Mouse (Mus musculus): ENCODE data around the gene Myof. TPM values are rescaled to one million over a fixed set of nuclear protein-coding genes. Genes with fewer than 3 reads are reported as not detected.

The Myof gene
- total RNA-seq, 1 experiment: 44.3 TPM

DNA sequence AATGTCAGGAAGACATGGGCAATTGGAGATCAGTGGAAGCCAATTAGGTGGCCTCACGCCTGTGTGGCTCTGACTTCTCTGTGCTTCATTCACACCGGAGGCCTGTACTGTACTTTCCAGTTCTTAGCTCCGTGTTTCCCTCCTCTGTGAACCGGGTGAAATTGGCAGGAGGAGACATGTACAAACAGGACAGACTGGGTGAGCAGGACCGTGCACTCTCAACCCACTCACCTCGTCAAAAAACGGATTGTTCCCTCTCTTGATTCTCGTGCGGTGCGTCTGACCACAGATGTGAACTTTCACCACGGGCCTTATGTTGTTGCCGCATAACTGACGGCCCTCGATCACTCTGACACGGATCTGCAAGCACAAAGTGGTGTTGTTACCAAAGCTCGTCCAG lies 57.6 kb downstream of the Myof start:
- no peak for TF ChIP-seq CHD2 (IDR thresholded peaks at IDR 0.05; ENCODE audit: low read depth, low read length)
- TF ChIP-seq MAFK (IDR thresholded peaks at IDR 0.05; ENCODE audit: insufficient read depth, low read depth, low read length): no peak
- no peak for TF ChIP-seq HCFC1 (IDR thresholded peaks at IDR 0.05; ENCODE audit: borderline replicate concordance, insufficient read depth, low read length)
- TF ChIP-seq ZC3H11A (IDR thresholded peaks at IDR 0.05; ENCODE audit: borderline replicate concordance, low read depth, low read length): no peak
- no peak for TF ChIP-seq ZNF384 (IDR thresholded peaks at IDR 0.05; ENCODE audit: low read depth, low read length)
- Histone ChIP-seq H3K36me3 (ENCODE audit: control insufficient read depth, insufficient read depth, low read length, poor library complexity, severe bottlenecking) (no peaks in the 10 kb centered on the region; the same call in none of the 2 replicates), H3K9ac (ENCODE audit: insufficient read depth, low read depth, low read length, poor library complexity, severe bottlenecking) (no peak overlapping the region), H3K9me3 (ENCODE audit: control insufficient read depth, insufficient read depth, low read depth, low read length) (no peaks in the 10 kb centered on the region), H3K4me1 (ENCODE audit: control insufficient read depth in 2 of 2, insufficient read depth in 2 of 2, low read length in 2 of 2, poor library complexity in 1 of 2) (peaks cover 0 to 3% of the 10 kb centered on the region in 2 experiments; a peak in 2 of 4 replicates), H3K27ac (ENCODE audit: insufficient read depth, low read depth, low read length, poor library complexity, severe bottlenecking) (no peak overlapping the region), H3K4me3 (ENCODE audit: insufficient read depth in 1 of 2, low read depth in 1 of 2, low read length in 2 of 2, poor library complexity in 1 of 2, severe bottlenecking in 1 of 2) (no peak overlapping the region)
- in situ Hi-C loops (cut with MboI; ENCODE audit: low sequenced_read_pairs in 2 of 2, unreplicated experiment in 2 of 2): no loop called here
- DNase-seq (ENCODE audit: low read depth, low spot score): no peak

- no peaks in the 10 kb centered on the region for H3K36me3 ChIP-seq (ENCODE audit: control insufficient read depth, insufficient read depth, low read length, poor library complexity, severe bottlenecking)
- no peak for DNase-seq (ENCODE audit: low read depth, low spot score)
- H3K27ac ChIP-seq (ENCODE audit: insufficient read depth, low read depth, low read length, poor library complexity, severe bottlenecking): no peak overlapping the region
- no peaks in the 10 kb centered on the region for H3K9me3 ChIP-seq (ENCODE audit: control insufficient read depth, insufficient read depth, low read depth, low read length)
- no peak overlapping the region for H3K9ac ChIP-seq (ENCODE audit: insufficient read depth, low read depth, low read length, poor library complexity, severe bottlenecking)
- no peak overlapping the region for H3K4me3 ChIP-seq (ENCODE audit: insufficient read depth in 1 of 2, low read depth in 1 of 2, low read length in 2 of 2, poor library complexity in 1 of 2, severe bottlenecking in 1 of 2)
- peaks cover 0 to 4% of the 10 kb centered on the region in 2 experiments; a peak in 1 of 4 replicates for H3K4me1 ChIP-seq (ENCODE audit: control insufficient read depth in 2 of 2, insufficient read depth in 2 of 2, low read length in 2 of 2, poor library complexity in 1 of 2)
- TF ChIP-seq ZC3H11A (IDR thresholded peaks at IDR 0.05; ENCODE audit: borderline replicate concordance, low read depth, low read length): no peak
- no peak for TF ChIP-seq MAFK (IDR thresholded peaks at IDR 0.05; ENCODE audit: insufficient read depth, low read depth, low read length)
- no peak for TF ChIP-seq ZNF384 (IDR thresholded peaks at IDR 0.05; ENCODE audit: low read depth, low read length)
- TF ChIP-seq HCFC1 (IDR thresholded peaks at IDR 0.05; ENCODE audit: borderline replicate concordance, insufficient read depth, low read length): no peak
- TF ChIP-seq CHD2 (IDR thresholded peaks at IDR 0.05; ENCODE audit: low read depth, low read length): no peak
- in situ Hi-C loops (cut with MboI; ENCODE audit: low sequenced_read_pairs in 2 of 2, unreplicated experiment in 2 of 2): no loop called here
Measured at GRCm38 (mm10) chr19:37975951-37976350, 67.4 kb downstream of the Myof start.

- Histone ChIP-seq H3K4me1 (ENCODE audit: control insufficient read depth in 2 of 2, insufficient read depth in 2 of 2, low read length in 2 of 2, poor library complexity in 1 of 2) (peaks cover 0 to 2% of the 10 kb centered on the region in 2 experiments; a peak in 1 of 4 replicates), H3K9ac (ENCODE audit: insufficient read depth, low read depth, low read length, poor library complexity, severe bottlenecking) (no peak overlapping the region), H3K27ac (ENCODE audit: insufficient read depth, low read depth, low read length, poor library complexity, severe bottlenecking) (no peak overlapping the region), H3K36me3 (ENCODE audit: control insufficient read depth, insufficient read depth, low read length, poor library complexity, severe bottlenecking) (no peaks in the 10 kb centered on the region), H3K9me3 (ENCODE audit: control insufficient read depth, insufficient read depth, low read depth, low read length) (no peaks in the 10 kb centered on the region), H3K4me3 (ENCODE audit: insufficient read depth in 1 of 2, low read depth in 1 of 2, low read length in 2 of 2, poor library complexity in 1 of 2, severe bottlenecking in 1 of 2) (no peak overlapping the region)
- no peak for DNase-seq (ENCODE audit: low read depth, low spot score)
- in situ Hi-C loops (cut with MboI; ENCODE audit: low sequenced_read_pairs in 2 of 2, unreplicated experiment in 2 of 2): loop anchor here in 1 of 2 experiments (25.0 kb wide), 1 partner anchor 217 kb away; no protein-coding TSS in a partner anchor
- no peak for TF ChIP-seq ZNF384 (IDR thresholded peaks at IDR 0.05; ENCODE audit: low read depth, low read length)
- peak; percentile 53; the same call in 1 of the 2 replicates for TF ChIP-seq MAFK (IDR thresholded peaks at IDR 0.05; ENCODE audit: insufficient read depth, low read depth, low read length)
Measured at GRCm38 (mm10) chr19:37970571-37970970, 72.8 kb downstream of the Myof start.

DNA sequence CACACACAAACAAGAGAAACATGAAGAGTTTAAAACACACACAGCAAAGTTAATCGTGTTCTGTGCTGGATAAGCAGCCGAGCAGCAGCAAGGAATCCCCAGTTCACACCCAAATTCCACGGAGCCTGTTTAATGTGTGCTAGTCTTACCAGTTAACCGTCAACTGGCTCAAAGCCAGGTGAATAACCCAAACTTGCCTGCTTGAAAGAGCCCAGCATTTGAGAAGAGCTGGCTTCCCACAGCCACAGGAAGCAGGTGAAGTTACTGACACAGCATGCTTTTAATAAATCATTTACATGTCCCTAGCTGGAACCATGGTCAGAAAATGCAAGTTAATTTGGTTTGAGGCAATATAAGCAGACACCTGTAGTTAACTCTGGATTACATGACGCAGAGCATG lies 73.4 kb downstream of the Myof start:
- H3K27ac ChIP-seq (ENCODE audit: insufficient read depth, low read depth, low read length, poor library complexity, severe bottlenecking): no peak overlapping the region
- no peaks in the 10 kb centered on the region for H3K36me3 ChIP-seq (ENCODE audit: control insufficient read depth, insufficient read depth, low read length, poor library complexity, severe bottlenecking)
- TF ChIP-seq ZNF384 (IDR thresholded peaks at IDR 0.05; ENCODE audit: low read depth, low read length) (no peak), MAFK (IDR thresholded peaks at IDR 0.05; ENCODE audit: insufficient read depth, low read depth, low read length) (no peak), HCFC1 (IDR thresholded peaks at IDR 0.05; ENCODE audit: borderline replicate concordance, insufficient read depth, low read length) (no peak), CHD2 (IDR thresholded peaks at IDR 0.05; ENCODE audit: low read depth, low read length) (no peak), ZC3H11A (IDR thresholded peaks at IDR 0.05; ENCODE audit: borderline replicate concordance, low read depth, low read length) (no peak)
- in situ Hi-C loops (cut with MboI; ENCODE audit: low sequenced_read_pairs in 2 of 2, unreplicated experiment in 2 of 2): loop anchor here in 1 of 2 experiments (25.0 kb wide), 1 partner anchor 217 kb away; no protein-coding TSS in a partner anchor
- DNase-seq (ENCODE audit: low read depth, low spot score): no peak
- H3K9ac ChIP-seq (ENCODE audit: insufficient read depth, low read depth, low read length, poor library complexity, severe bottlenecking): no peak overlapping the region
- H3K4me3 ChIP-seq (ENCODE audit: insufficient read depth in 1 of 2, low read depth in 1 of 2, low read length in 2 of 2, poor library complexity in 1 of 2, severe bottlenecking in 1 of 2): no peak overlapping the region
- no peaks in the 10 kb centered on the region for H3K9me3 ChIP-seq (ENCODE audit: control insufficient read depth, insufficient read depth, low read depth, low read length)
- no peaks in the 10 kb centered on the region for H3K4me1 ChIP-seq (ENCODE audit: control insufficient read depth in 2 of 2, insufficient read depth in 2 of 2, low read length in 2 of 2, poor library complexity in 1 of 2)

- no peak for TF ChIP-seq ZC3H11A (IDR thresholded peaks at IDR 0.05; ENCODE audit: borderline replicate concordance, low read depth, low read length)
- TF ChIP-seq CHD2 (IDR thresholded peaks at IDR 0.05; ENCODE audit: low read depth, low read length): no peak
- TF ChIP-seq HCFC1 (IDR thresholded peaks at IDR 0.05; ENCODE audit: borderline replicate concordance, insufficient read depth, low read length): no peak
- no peak for TF ChIP-seq MAFK (IDR thresholded peaks at IDR 0.05; ENCODE audit: insufficient read depth, low read depth, low read length)
- no peak for TF ChIP-seq ZNF384 (IDR thresholded peaks at IDR 0.05; ENCODE audit: low read depth, low read length)
- H3K27ac ChIP-seq (ENCODE audit: insufficient read depth, low read depth, low read length, poor library complexity, severe bottlenecking): no peak overlapping the region
- in situ Hi-C loops (cut with MboI; ENCODE audit: low sequenced_read_pairs in 2 of 2, unreplicated experiment in 2 of 2): loop anchor here in 1 of 2 experiments (25.0 kb wide), 1 partner anchor 221 kb away; no protein-coding TSS in a partner anchor
Measured at GRCm38 (mm10) chr19:37965828-37966227, 77.5 kb downstream of the Myof start.

More at GRCm38 (mm10) chr19:37965828-37966227, 77.5 kb downstream of the Myof start:
- H3K4me3 ChIP-seq (ENCODE audit: insufficient read depth in 1 of 2, low read depth in 1 of 2, low read length in 2 of 2, poor library complexity in 1 of 2, severe bottlenecking in 1 of 2): no peak overlapping the region
- no peaks in the 10 kb centered on the region for H3K4me1 ChIP-seq (ENCODE audit: control insufficient read depth in 2 of 2, insufficient read depth in 2 of 2, low read length in 2 of 2, poor library complexity in 1 of 2)
- H3K36me3 ChIP-seq (ENCODE audit: control insufficient read depth, insufficient read depth, low read length, poor library complexity, severe bottlenecking): no peaks in the 10 kb centered on the region
- no peak overlapping the region for H3K9ac ChIP-seq (ENCODE audit: insufficient read depth, low read depth, low read length, poor library complexity, severe bottlenecking)
- no peak for DNase-seq (ENCODE audit: low read depth, low spot score)
- no peaks in the 10 kb centered on the region for H3K9me3 ChIP-seq (ENCODE audit: control insufficient read depth, insufficient read depth, low read depth, low read length)
